Mouse (Mus musculus) naive thymus-derived CD4-positive, alpha-beta T cell, adult 2 months (primary cell): Measurements from ENCODE around the gene Rps3.
"Not testable (repeated sequence)": the region's sequence is repeated elsewhere in the genome, so short reads cannot be mapped to it uniquely, and the experiment has no call there.

Source experiments
- DNase-seq: peaks from one replicate; pipeline ENCODE4 v3.0.0-alpha.2; 2011; ENCODE audit warnings: low read depth

The Rps3 gene

DNA sequence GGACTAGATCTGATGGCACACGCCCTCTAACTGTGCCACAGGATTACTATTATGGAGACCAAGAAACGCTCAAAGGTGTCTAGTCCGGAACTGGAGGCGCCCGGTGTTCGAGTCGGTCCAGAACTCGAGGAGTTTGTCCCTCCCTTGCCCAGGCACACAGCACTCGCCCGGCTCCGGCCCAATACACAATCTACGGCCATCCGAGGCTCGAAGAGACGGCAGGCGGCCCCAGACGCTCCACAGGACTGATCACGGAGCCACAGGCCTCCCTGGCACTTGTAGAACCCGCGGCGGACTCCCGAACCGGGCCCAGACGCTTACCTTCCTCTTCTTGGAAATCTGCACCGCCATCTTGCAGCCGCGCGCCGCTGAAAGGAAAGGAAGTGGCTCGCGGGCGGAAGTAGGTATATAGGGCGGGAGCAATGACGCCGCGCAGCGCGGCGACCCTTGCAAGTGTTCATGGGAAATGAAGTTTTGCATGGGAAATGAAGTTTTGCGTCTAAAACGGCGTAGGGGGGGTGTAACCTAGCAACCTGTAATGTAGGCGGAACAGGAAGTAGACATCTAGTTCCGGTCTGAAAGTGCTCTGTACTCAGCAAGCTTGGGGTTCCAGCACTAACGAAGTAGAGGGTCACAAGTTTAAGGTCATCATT lies at the start of gene Rps3:
TSS of gene Rps3 (minus strand) at position 468 of the 653 bp plus-strand sequence.
- peak; percentile 98 for DNase-seq

- no peak for DNase-seq
Measured at GRCm38 (mm10) chr7:99532526-99532925, 49.0 kb upstream of the Rps3 start.

GRCm38 (mm10) chr7:99531408-99531970 lies 48.0 kb upstream of the Rps3 start:
- DNase-seq: no peak

GRCm38 (mm10) chr7:99529410-99529809 lies 45.9 kb upstream of the Rps3 start:
- no peak for DNase-seq

GRCm38 (mm10) chr7:99528547-99528946 lies 45.0 kb upstream of the Rps3 start:
- DNase-seq: no peak

- no peak for DNase-seq
Measured at GRCm38 (mm10) chr7:99523837-99524236, 40.3 kb upstream of the Rps3 start.

DNA sequence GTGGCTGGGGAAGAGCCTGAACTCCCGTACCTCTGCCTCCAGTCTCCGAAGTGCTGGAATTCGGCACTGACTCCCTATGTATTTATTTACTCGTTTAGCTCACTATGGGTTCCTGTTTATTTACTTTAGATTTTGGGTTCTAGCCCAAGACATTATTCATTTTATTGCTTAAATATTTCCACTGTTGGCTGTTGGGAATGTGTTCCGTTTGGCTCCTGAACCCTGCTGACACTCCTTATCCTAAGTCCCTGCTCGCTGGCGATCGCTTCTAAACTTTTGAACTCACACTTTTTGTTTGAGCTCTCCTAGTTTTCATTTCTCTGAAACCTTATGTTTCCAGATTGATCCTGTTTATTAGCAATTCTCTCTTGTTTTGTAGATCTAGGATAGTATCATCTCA lies 39.6 kb upstream of the Rps3 start:
- DNase-seq: no peak

- no peak for DNase-seq
Measured at GRCm38 (mm10) chr7:99518954-99519644, 35.6 kb upstream of the Rps3 start.

DNA sequence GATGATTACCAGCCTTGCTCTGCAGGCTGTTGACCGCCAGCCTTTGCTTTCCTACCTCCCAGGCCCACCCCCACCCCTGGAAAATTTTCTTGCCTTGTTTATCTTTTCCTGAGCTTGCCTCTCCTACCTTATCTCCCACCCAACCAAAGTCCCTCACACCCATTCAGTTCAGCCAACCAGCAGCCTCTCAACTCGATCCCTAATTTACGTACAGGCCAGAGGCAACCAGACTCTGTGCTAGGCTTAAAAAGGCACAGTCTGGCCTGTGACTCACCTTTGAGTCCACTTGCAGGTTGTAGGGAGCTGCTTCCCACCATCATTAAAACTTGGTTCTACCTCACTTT lies 33.2 kb upstream of the Rps3 start:
- no peak for DNase-seq

- no peak for DNase-seq
Measured at GRCm38 (mm10) chr7:99516092-99516813, 32.7 kb upstream of the Rps3 start.

- no peak for DNase-seq
Measured at GRCm38 (mm10) chr7:99510087-99510501, 26.6 kb upstream of the Rps3 start.

- not testable (repeated sequence) for DNase-seq
Measured at GRCm38 (mm10) chr7:99508187-99508586, 24.6 kb upstream of the Rps3 start.

GRCm38 (mm10) chr7:99504556-99504955 lies 21.0 kb upstream of the Rps3 start:
- DNase-seq: no peak

- DNase-seq: no peak
Measured at GRCm38 (mm10) chr7:99501148-99501547, 17.6 kb upstream of the Rps3 start.

DNA sequence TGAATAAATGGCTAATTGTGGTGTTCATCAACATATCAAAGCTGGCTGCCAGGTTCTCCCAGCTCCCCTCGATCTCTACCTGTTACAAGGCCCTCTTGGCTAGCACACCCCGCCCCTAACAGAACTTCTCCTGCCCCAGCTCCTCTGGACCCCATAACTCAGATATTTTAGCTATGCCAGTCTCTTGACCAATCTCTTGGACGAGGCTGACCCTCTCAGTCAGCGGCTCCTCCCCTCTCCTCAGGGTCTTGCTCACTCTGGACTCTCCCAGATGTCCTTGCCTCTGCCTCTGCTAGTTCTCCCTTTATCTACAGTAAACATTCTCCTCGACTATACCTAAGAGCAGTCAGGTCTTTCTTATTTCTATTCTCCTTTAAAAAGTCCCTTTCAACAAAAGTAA lies 17.1 kb upstream of the Rps3 start:
- DNase-seq: no peak

GRCm38 (mm10) chr7:99500201-99500600 lies 16.7 kb upstream of the Rps3 start:
- peak; percentile 86 for DNase-seq

DNA sequence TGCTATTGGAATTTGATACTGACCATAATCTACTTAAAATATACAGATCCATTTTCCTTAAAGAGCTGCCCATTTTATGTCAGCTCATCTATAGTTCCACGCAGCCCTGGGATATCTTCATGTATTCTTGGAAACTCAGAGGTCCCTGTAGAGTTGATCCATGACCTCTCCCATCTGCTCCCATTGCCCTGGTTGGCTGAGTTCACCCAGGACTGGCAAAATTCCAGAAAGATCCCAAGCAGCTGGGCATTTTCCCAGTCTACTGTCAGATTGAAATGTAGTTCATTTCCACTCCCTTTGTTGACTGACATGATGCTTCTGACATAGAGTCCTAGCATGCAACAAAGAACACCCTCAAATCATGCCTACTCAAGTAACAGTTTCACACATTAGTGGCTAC lies 15.6 kb upstream of the Rps3 start:
- no peak for DNase-seq

- no peak for DNase-seq
Measured at GRCm38 (mm10) chr7:99489708-99490107, 6.2 kb upstream of the Rps3 start.

- DNase-seq: no peak
Measured at GRCm38 (mm10) chr7:99484679-99485078, 1.1 kb upstream of the Rps3 start.

DNA sequence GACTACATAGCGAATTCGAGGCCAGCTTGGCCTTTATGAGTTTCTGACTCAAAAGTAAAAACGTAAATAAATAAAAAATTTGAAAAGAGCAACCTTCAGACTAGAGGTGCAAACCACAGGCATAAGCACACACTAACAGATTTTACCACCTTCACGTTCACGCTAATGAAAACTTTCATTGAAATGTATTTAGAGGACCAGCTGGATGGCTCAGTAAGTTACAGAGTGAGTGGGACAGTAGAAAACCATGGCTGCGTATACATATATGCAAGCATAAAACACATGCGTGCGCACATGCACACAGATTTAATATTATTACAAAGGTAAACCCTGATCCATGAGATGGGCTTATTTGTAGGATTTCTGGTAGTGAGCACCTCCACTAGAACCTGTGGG lies 384 bp upstream of the Rps3 start:
- DNase-seq: no peak

DNA sequence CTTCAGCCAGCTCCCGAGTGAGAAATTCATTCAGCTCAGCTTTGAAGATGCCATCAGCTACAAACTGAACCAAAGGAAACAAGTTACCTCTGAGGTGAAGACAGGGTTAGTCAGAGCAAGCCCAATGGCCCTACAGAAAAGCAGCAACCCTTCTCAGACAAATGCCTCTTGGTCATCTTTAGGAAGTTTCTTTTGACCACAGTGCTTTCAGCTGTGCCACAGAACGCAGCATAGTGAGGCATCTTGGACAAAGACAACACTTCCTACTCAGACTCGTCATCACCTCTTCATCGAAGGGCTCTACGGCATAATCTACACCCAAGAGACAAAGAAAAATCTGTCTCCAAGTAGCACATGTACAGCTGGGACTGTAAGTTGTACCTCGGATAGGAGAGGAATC lies 901 bp downstream of the Rps3 start:
- DNase-seq: no peak

DNA sequence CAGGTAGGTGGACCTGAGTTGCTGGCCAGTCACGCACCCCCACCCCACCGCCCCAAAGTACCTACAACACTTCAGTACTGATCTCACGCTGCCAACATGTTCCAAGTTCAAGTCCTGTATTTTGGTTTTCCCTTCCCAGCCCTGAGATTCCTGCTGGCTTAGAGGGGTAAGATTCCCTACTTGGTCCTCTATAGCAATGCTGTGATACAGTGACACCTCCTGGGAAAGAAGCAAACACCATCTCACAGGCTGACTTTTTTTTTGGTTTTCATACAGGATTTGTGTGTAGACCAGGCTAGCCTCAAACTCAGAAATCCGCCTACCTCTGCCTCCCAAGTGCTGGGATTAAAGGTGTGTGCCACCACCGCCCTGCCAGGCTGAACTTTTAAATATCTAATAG lies 6.3 kb downstream of the Rps3 start:
- no peak for DNase-seq

GRCm38 (mm10) chr7:99476558-99477114 lies 6.9 kb downstream of the Rps3 start:
- no peak for DNase-seq
